Mouse (Mus musculus): ENCODE data around the gene Slc22a3. TPM values are rescaled to one million over a fixed set of nuclear protein-coding genes. Genes with fewer than 3 reads are reported as not detected.

The Slc22a3 gene
- 0.29 TPM for polyA plus RNA-seq (2017; shearing (Covaris generic))

GRCm38 (mm10) chr17:12507654-12508204 is at the start of gene Slc22a3:
Gene Slc22a3 (minus strand): TSS chr17:12507704.

GRCm38 (mm10) chr17:12377981-12378705 is 129.4 kb downstream of the Slc22a3 start, which contains the start of gene Plg:
Gene Plg (plus strand): TSS chr17:12378608.

Other genes with a start within 250 kb of the Slc22a3 start
- gene Map3k4, start 188.9 kb downstream of the Slc22a3 start, polyA plus RNA-seq (2017; shearing (Covaris generic)), result 45.9 TPM
- gene Plg, start 129.1 kb downstream of the Slc22a3 start, polyA plus RNA-seq (2017; shearing (Covaris generic)), result not detected
- not detected for gene Slc22a2, start 76.4 kb upstream of the Slc22a3 start, polyA plus RNA-seq (2017; shearing (Covaris generic))
- not detected for gene Slc22a1, start 168.1 kb upstream of the Slc22a3 start, polyA plus RNA-seq (2017; shearing (Covaris generic))